Mouse (Mus musculus) liver, embryonic 14.5 days (tissue): Measurements from ENCODE around the gene Tnik.

ENCODE experiments used
- CTCF ChIP-seq: IDR thresholded peaks from 2 replicates; pipeline ENCODE4 v1.5.1; 2016; ENCODE audit warnings: antibody characterized with exemption, low read depth, control low read depth
- EP300 ChIP-seq: IDR thresholded peaks from 2 replicates; pipeline ENCODE4 v1.6.1; 2016; ENCODE audit warnings: antibody characterized with exemption, low read depth

DNA sequence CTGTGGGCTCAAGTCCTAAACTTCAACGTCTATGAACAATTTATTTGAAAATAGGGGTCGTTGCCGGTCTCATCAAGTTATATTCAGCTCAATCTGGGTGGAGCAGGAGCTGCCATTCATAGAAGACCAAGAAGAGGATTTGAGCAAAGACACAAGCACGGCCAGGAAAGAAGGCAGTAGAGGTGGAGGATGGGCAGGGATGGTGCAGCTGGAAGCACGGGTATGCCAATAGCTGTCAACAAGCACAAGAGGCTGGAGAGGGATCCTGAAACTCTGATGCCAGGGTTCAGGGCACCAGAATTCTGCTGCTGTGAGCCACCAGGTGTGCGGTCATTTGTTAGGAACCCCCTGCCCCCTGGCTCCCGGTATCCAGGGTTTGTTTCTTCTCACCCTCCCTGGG is 43.5 kb upstream of the Tnik start:
- TF ChIP-seq CTCF, result no peak
- TF ChIP-seq EP300, result no peak
